19 mouse cellular contexts compared by ENCODE assay signal in genomic region chr14:33180102-33180501, GRCm38 (mm10).
"Had no signal": no experiment of that assay in that cellular context is flagged by ENCODE, and none has a peak within 500 bp of the region (broad histone marks: within the 10 kb centered on the region; RNA-seq: fewer than 3 reads in every experiment).

No protein-coding gene starts in this region.

- H3K4me3 ChIP-seq: lung, embryonic 15.5 days; megakaryocyte, embryonic 14.5 days; midbrain, embryonic 13.5 days; midbrain, embryonic 15.5 days; neural tube, embryonic 12.5 days; stomach, embryonic 15.5 days had no signal

- H3K9ac ChIP-seq: liver, postnatal 0 days; lung, embryonic 15.5 days; midbrain, embryonic 13.5 days; midbrain, embryonic 15.5 days; neural tube, embryonic 12.5 days; stomach, embryonic 15.5 days had no signal

- H3K4me1 ChIP-seq: lung, embryonic 15.5 days; midbrain, embryonic 13.5 days; midbrain, embryonic 15.5 days; neural tube, embryonic 12.5 days; stomach, embryonic 15.5 days had no signal

- ATAC-seq: liver, postnatal 0 days; lung, postnatal 0 days; midbrain, embryonic 13.5 days; midbrain, embryonic 15.5 days had no signal

- H3K27ac ChIP-seq: lung, embryonic 15.5 days; macrophage; midbrain, embryonic 13.5 days; midbrain, embryonic 15.5 days; neural tube, embryonic 12.5 days; stomach, embryonic 15.5 days; stomach, postnatal 0 days had no signal

- H3K36me3 ChIP-seq: lung, embryonic 15.5 days; midbrain, embryonic 13.5 days; midbrain, embryonic 15.5 days; neural tube, embryonic 12.5 days; stomach, embryonic 15.5 days had no signal

- H3K27me3 ChIP-seq: lung, embryonic 15.5 days; megakaryocyte, embryonic 14.5 days; midbrain, embryonic 13.5 days; midbrain, embryonic 15.5 days; neural tube, embryonic 12.5 days; stomach, embryonic 15.5 days had no signal

- H3K4me2 ChIP-seq: lung, embryonic 15.5 days; midbrain, embryonic 11.5 days; midbrain, embryonic 13.5 days; midbrain, embryonic 15.5 days; neural tube, embryonic 12.5 days; stomach, embryonic 15.5 days had no signal

- DNase-seq: liver, postnatal 0 days; lung, adult 2 months; lung, postnatal 14 days; lung, postnatal 36 days; right cerebral cortex, postnatal 25 days; right cerebral cortex, postnatal 4 days; thymus, adult 18-20 months; thymus, postnatal 14 days; thymus, postnatal 36 days had no signal

- H3K9me3 ChIP-seq: lung, embryonic 15.5 days; megakaryocyte, embryonic 14.5 days; midbrain, embryonic 13.5 days; midbrain, embryonic 15.5 days; neural tube, embryonic 12.5 days; stomach, embryonic 15.5 days had no signal
